Mouse (Mus musculus) megakaryocyte, embryonic 14.5 days (primary cell): ENCODE data around the gene Rps27rt.

ENCODE experiments used
- FLI1 ChIP-seq: IDR thresholded peaks from 2 replicates; pipeline ENCODE4 v1.6.1; 2012; ENCODE audit warnings: low read length, inconsistent platforms, mixed read lengths
- GATA1 ChIP-seq: IDR thresholded peaks from 3 replicates; pipeline ENCODE4 v1.6.1; 2012; ENCODE audit warnings: mixed read lengths, low read length, inconsistent platforms, borderline replicate concordance

DNA sequence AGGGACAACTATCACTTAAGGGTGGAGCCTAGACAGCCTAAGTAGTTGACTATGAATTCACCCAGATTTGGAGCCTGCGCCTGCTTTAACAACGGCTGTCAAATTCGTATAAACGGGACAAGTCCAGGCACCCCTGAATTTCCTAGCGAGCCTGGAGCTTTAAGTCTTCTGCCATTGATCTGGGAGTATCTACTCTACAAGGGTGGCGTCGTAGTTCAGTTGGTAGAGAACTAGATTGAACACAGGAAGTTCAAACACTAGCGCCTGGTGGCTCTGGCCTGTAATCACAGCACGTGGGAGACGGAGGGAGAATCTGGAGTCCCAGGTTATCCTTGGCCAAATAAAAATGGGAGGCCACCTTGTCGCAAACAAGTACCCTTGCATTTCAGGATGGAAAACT, 48.3 kb downstream of the Rps27rt start:
- TF ChIP-seq GATA1 = no peak
- TF ChIP-seq FLI1 = no peak
